Mouse (Mus musculus) olfactory bulb, adult 2 months (tissue): ENCODE data around the gene Ube2r2. TPM values are rescaled to one million over a fixed set of nuclear protein-coding genes. Genes with fewer than 3 reads are reported as not detected.
A peak's percentile ranks its signal among the peaks of the same experiment; 100 is the strongest.

ENCODE experiments used
- H3K27ac ChIP-seq: fragments of 200-500 bp; 2 replicates; pipeline ENCODE4 v1.5.1; 2012; ENCODE audit warnings: low read depth, low read length; ENCODE audit not compliant: insufficient read depth
- H3K4me1 ChIP-seq: fragments of 200-500 bp; 2 replicates; pipeline ENCODE4 v1.6.1; 2012; ENCODE audit warnings: low read length; ENCODE audit not compliant: control insufficient read depth, insufficient read depth
- H3K4me3 ChIP-seq: fragments of 200-500 bp; 2 replicates; pipeline ENCODE4 v1.5.1; 2012; ENCODE audit warnings: mild to moderate bottlenecking, low read depth, low read length, moderate library complexity; ENCODE audit not compliant: insufficient read depth
- CTCF ChIP-seq: fragments of 200-500 bp; IDR thresholded peaks from 2 replicates; pipeline ENCODE4 v1.5.1; 2012; ENCODE audit warnings: low read depth, mild to moderate bottlenecking, low read length, moderate library complexity; ENCODE audit not compliant: insufficient read depth
- POLR2A ChIP-seq: fragments of 200-500 bp; IDR thresholded peaks from 2 replicates; pipeline ENCODE4 v1.6.1; 2012; ENCODE audit warnings: mild to moderate bottlenecking, low read depth, low read length, moderate library complexity; ENCODE audit not compliant: insufficient read depth
- WGBS: fragments of 180-500 bp; shearing (Covaris S2); methylation state at CpG from one replicate; pipeline ENCODE4 v1.1.7; 2018; 5-methylcytosine and 5-hydroxymethylcytosine counted together
- polyA plus RNA-seq: library from polyadenylated mRNA; stranded (reverse); fragments of >200 nt; gene quantifications from 2 replicates; pipeline ENCODE4 v1.2.4, GENCODE M21; 2012; ENCODE audit warnings: low replicate concordance; ENCODE audit not compliant: missing spikeins, insufficient read depth, insufficient read length

The Ube2r2 gene
- polyA plus RNA-seq, 1 experiment: not detected

DNA sequence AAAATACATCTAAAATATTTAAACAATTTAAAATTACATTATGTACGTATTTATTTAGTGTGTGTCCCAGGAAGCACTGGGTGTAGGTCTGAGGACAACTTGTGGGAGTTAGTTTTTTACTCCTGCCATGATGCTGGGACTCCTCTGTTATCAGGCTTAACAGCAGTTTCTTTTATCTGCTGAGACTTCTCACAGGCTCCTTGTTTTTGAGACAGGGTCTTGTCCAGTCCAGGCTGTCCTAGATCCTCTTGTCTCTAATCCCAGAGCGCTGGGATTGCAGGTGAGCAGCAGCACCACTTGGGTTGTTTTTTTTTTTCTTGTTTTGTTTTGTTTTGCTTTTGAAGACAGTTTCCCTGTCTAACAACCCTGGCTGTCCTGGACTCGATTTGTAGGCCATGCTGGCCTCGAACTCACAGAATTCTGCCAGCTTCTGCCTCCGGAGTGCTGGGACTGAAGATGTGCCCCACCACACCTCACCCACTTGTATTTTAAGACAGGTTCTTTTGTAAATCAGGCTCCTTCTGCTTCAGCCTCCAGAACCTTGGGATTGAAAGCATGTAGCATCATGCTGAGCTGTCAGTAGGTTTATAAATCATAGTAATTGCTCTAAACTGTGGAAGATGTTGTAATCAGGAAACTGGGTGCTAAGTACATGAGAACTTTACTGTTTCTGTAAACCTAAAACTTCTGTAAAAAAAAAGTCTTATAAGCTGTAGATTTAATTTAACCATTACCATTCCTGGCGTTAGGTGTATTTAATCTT is 1.8 kb upstream of the Ube2r2 start:
- WGBS: 92% methylated on average over 6 of the region's 6 CpGs
- no peak for TF ChIP-seq POLR2A
- no peak for TF ChIP-seq CTCF
- Histone ChIP-seq H3K27ac (no peak overlapping the region), H3K4me1 (no peaks in the 10 kb centered on the region), H3K4me3 (no peak overlapping the region)

DNA sequence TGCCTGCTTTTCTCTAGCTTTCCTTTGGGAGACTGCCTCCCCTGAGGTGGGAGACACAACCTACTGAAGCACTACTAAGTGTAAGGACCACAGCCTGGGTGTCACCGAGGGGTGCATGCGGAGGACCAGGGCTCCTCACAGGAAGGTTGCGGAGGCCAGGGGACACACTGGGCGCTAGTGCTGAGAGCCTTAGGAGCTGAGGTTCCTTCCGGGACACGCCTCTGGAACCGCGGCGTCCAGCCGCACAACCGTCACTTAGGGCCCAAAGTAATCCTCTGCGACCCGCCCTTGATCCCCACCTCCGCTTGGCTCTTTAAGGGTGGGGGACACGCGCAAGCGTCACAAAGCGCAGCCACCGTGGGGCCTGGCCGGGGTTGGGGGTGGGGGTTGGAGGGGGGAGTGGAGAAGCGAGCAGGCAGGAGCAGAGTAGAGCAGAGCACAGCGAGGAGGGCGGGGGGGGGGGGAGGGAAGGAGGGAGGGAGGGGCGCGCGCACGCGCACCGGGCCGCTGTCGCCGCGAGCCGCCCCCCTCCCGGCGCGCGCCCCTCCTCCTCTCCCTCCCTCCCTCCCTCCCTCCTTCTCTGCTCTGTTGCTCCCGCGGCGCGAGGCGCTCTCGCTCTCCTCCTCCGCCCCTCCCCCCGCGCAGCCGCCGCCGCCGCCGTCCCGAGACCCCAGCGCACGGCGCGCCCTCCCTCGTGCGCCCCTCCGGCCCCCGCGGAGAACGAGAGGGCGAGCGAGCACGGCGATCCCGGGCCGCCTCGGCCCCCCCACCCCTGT is 420 bp upstream of the Ube2r2 start:
- Histone ChIP-seq H3K4me3 (peak overlapping the region; percentile 92), H3K4me1 (no peaks in the 10 kb centered on the region), H3K27ac (peak overlapping the region; percentile 93)
- 2% methylated on average over 43 of the region's 70 CpGs for WGBS
- no peak for TF ChIP-seq CTCF
- peak; percentile 25; the same call in 1 of the 2 replicates for TF ChIP-seq POLR2A

DNA sequence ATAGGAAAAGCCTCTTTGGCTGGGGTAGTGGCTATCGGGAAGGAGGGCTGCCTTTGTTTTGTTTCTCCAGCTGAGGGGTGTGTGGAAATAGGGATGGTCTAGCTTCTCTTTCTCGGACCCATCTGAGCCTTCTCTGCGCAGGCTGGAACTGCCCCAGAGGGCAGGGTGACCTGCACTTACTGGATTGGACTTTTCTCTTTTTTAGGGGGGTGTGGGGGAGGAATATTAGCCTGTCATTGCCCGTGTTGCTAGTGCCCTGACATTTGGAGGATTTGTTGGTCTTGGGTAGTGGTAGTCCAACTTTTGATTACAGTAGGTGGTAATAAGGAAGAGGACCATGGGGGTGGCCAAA is 887 bp downstream of the Ube2r2 start:
- WGBS: 0% methylated on average over 4 of the region's 4 CpGs
- Histone ChIP-seq H3K27ac (peak overlapping the region; percentile 78), H3K4me3 (peak overlapping the region; percentile 92), H3K4me1 (no peaks in the 10 kb centered on the region)
- TF ChIP-seq CTCF: no peak
- no peak for TF ChIP-seq POLR2A

DNA sequence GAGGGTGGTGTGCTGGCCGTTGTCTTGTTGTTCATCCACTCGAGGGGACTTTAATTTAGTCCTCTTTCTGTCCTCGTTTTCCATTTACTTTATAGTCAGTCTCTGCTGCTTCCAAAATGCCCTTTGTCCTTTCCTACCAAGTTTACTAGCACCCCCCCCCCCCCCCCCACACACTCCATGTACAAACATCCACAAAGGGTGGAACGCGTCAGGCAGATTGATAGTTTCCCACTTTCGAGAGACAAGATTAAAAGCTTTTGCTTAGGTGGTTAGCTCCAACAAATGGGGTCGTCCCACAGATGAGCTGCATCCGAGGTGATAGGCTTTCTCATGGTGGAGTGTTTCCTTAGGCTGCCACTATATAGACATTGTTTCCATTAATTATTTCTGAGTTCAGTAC is 1.3 kb downstream of the Ube2r2 start:
- under 1% methylated on average over 8 of the region's 8 CpGs for WGBS
- H3K27ac ChIP-seq: peak overlapping the region; percentile 78
- TF ChIP-seq CTCF (no peak), POLR2A (no peak)
- no peaks in the 10 kb centered on the region for H3K4me1 ChIP-seq
- H3K4me3 ChIP-seq: peak overlapping the region; percentile 92

DNA sequence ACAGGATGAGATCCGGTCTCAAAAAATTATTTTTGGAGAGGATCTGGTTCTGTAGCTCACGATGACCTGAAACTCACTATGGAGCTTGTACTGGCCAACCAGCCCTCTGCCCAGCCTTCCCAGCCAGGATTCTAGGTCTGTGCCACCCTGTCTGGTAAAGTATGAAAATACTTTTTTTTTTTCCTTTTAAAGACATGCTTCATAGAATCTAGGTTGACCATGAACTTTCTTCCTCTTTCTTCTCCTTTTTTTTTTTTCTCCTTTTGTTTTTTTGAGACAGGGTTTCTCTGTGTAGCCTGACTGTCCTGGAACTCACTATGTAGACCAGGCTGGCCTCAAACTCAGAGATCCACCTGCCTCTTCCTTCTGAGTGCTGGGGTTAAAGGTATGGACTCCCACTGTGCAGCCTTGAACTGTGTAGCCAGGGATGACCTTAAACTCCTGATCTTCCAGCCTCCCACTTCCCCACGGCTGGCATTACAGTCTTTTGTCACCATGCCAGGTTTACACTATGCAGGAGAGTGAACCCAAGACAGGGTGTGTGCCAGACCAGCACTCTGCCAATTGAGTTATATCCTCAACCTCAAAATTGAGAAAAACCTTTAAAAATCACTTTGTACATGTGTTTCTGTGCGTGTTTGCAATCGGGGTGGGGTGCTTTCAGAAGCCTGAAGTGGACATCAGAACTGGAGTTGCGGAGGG is 4.8 kb downstream of the Ube2r2 start:
- H3K4me1 ChIP-seq: peaks cover 2% of the 10 kb centered on the region; the same call in 1 of the 2 replicates
- H3K4me3 ChIP-seq: no peak overlapping the region
- WGBS: 80% methylated on average over 6 of the region's 6 CpGs
- no peak for TF ChIP-seq POLR2A
- no peak for TF ChIP-seq CTCF
- no peak overlapping the region for H3K27ac ChIP-seq

DNA sequence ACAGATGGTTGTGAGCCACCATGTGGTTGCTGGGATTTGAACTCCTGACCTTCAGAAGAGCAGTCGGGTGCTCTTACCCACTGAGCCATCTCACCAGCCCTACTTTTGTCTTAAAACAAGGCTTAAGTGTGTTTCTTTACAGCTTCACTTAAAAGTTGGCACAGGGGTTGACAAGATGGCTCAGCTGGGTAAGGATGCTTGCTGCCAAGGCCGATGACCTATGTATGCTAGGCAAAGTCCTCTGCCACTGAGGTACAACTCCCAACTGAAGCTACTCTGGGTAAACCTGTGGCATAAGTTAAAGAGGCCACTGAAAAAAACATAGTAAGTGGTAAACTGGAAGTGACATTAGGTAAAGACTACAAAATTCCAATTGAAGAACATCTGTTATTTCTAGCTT is 7.1 kb downstream of the Ube2r2 start:
- TF ChIP-seq CTCF (no peak), POLR2A (no peak)
- 64% methylated on average over 2 of the region's 2 CpGs for WGBS
- Histone ChIP-seq H3K27ac (no peak overlapping the region), H3K4me3 (no peak overlapping the region), H3K4me1 (peaks cover 2% of the 10 kb centered on the region; the same call in 1 of the 2 replicates)

DNA sequence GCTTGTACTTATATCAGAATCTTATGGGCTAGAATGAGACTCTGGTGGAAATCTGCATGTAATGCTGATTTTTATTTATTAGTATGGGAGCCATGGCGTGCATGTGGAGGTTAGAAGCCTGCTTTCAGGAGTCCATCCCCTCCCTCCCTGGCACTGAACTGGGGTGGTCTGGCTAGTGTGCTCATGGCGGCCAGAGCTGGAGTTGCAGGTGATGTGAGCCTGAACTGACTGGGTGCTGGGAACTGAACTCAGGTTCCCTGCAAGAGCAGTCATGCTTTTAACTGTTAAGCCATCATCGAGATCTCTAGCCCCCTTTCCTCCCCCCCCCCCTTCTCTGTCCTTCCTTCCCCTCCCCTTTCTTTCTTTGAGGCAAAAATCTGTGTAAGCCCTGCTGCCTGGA is 14.3 kb downstream of the Ube2r2 start:
- WGBS: 72% methylated on average over 3 of the region's 3 CpGs
- H3K27ac ChIP-seq: no peak overlapping the region
- TF ChIP-seq POLR2A: no peak
- no peak for TF ChIP-seq CTCF

DNA sequence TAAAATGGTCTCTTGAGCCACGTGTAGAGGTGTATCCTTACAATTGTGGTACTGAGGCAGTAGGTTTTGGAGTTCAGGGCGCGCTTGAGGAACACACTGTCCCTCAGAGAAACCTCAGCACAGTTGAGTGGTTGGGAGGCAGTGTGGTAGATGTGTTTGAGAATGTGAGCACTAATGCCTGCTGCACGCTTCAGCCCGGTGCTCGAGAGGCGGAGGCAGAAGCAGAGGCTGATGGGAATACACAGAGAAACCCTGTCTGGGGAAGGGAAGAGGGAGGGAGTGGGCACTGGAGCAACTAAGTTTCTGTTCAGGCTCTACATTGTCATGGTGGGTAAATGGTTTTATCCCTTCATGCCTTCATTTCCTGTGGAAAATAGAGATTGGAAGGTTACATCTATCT is 15.6 kb downstream of the Ube2r2 start:
- H3K27ac ChIP-seq: no peak overlapping the region
- H3K4me3 ChIP-seq: no peak overlapping the region
- TF ChIP-seq CTCF (no peak), POLR2A (no peak)
- WGBS: 86% methylated on average over 7 of the region's 7 CpGs
- peaks cover 5% of the 10 kb centered on the region; the same call in 1 of the 2 replicates for H3K4me1 ChIP-seq

More for the DNA sequence above, 14.3 kb downstream of the Ube2r2 start:
- peaks cover 5% of the 10 kb centered on the region; the same call in 1 of the 2 replicates for H3K4me1 ChIP-seq
- no peak overlapping the region for H3K4me3 ChIP-seq
